Mouse (Mus musculus): ENCODE results near the gene Patj. TPM values are rescaled to one million over a fixed set of nuclear protein-coding genes. Genes with fewer than 3 reads are reported as not detected.

Patj gene
- total and polyA plus RNA-seq, 3 experiments: 0.19 to 0.46 TPM; not detected in 1

- H3K9me3 ChIP-seq (replicated peaks; ENCODE audit: insufficient read depth, low read length): no peaks in the 10 kb centered on the region
- H3K27ac ChIP-seq (ENCODE audit: control insufficient read depth, low read depth, low read length): no peak overlapping the region
- no peaks in the 10 kb centered on the region for H3K36me3 ChIP-seq (ENCODE audit: control insufficient read depth in 1 of 2, insufficient read depth in 2 of 2, low read length in 2 of 2)
- no peak overlapping the region for H3K4me3 ChIP-seq (ENCODE audit: control insufficient read depth in 1 of 2, insufficient read depth in 1 of 2, low read depth in 2 of 2, low read length in 2 of 2)
- no peak overlapping the region for H3K9ac ChIP-seq (ENCODE audit: control insufficient read depth, low read depth, low read length, poor library complexity, severe bottlenecking)
- no peaks in the 10 kb centered on the region for H3K27me3 ChIP-seq (ENCODE audit: control insufficient read depth in 1 of 2, insufficient read depth in 2 of 2, low read length in 2 of 2)
- TF ChIP-seq USF1 (IDR thresholded peaks at IDR 0.05; ENCODE audit: low read depth, low read length) (no peak), TCF12 (IDR thresholded peaks at IDR 0.05; ENCODE audit: low read depth, low read length) (no peak), MAZ (IDR thresholded peaks at IDR 0.05; ENCODE audit: low read depth, low read length) (no peak), MYB (IDR thresholded peaks at IDR 0.05; ENCODE audit: low read depth, low read length) (no peak), ELF1 (IDR thresholded peaks at IDR 0.05; ENCODE audit: low read depth, low read length) (no peak), MAX (IDR thresholded peaks at IDR 0.05; ENCODE audit: low read length) (no peak), ZNF384 (IDR thresholded peaks at IDR 0.05; ENCODE audit: low read depth, low read length) (no peak), USF2 (IDR thresholded peaks at IDR 0.05; ENCODE audit: borderline replicate concordance in 1 of 2, insufficient read depth in 1 of 2, low read depth in 1 of 2, low read length in 2 of 2) (no peak), ZMIZ1 (IDR thresholded peaks at IDR 0.05; ENCODE audit: low read depth, low read length) (no peak), ETS1 (IDR thresholded peaks at IDR 0.05; ENCODE audit: low read depth, low read length) (no peak), ZKSCAN1 (IDR thresholded peaks at IDR 0.05; ENCODE audit: low read depth, low read length) (no peak)
- H3K4me1 ChIP-seq (ENCODE audit: control insufficient read depth in 1 of 2, insufficient read depth in 2 of 2, low read length in 2 of 2): no peaks in the 10 kb centered on the region
- DNase-seq (ENCODE audit: low read depth, low spot score): no peak
- H3K79me2 ChIP-seq (ENCODE audit: control insufficient read depth, insufficient read depth, low read length, poor library complexity): no peaks in the 10 kb centered on the region
Observed at GRCm38 (mm10) chr4:98698921-98699320, 303.3 kb downstream of the Patj start.

GRCm38 (mm10) chr4:98700156-98700555 is 304.6 kb downstream of the Patj start:
- Histone ChIP-seq H3K9me3 (replicated peaks; ENCODE audit: insufficient read depth, low read length) (no peaks in the 10 kb centered on the region), H3K27me3 (ENCODE audit: control insufficient read depth in 1 of 2, insufficient read depth in 2 of 2, low read length in 2 of 2) (no peaks in the 10 kb centered on the region), H3K79me2 (ENCODE audit: control insufficient read depth, insufficient read depth, low read length, poor library complexity) (no peaks in the 10 kb centered on the region), H3K36me3 (ENCODE audit: control insufficient read depth in 1 of 2, insufficient read depth in 2 of 2, low read length in 2 of 2) (no peaks in the 10 kb centered on the region), H3K27ac (ENCODE audit: control insufficient read depth, low read depth, low read length) (no peak overlapping the region), H3K4me1 (ENCODE audit: control insufficient read depth in 1 of 2, insufficient read depth in 2 of 2, low read length in 2 of 2) (no peaks in the 10 kb centered on the region), H3K4me3 (ENCODE audit: control insufficient read depth in 1 of 2, insufficient read depth in 1 of 2, low read depth in 2 of 2, low read length in 2 of 2) (no peak overlapping the region), H3K9ac (ENCODE audit: control insufficient read depth, low read depth, low read length, poor library complexity, severe bottlenecking) (no peak overlapping the region)
- DNase-seq (ENCODE audit: low read depth, low spot score): no peak
- no peak for TF ChIP-seq SMC3 (IDR thresholded peaks at IDR 0.05; ENCODE audit: low read depth, low read length)
- TF ChIP-seq ZMIZ1 (IDR thresholded peaks at IDR 0.05; ENCODE audit: low read depth, low read length): no peak
- no peak for TF ChIP-seq ELF1 (IDR thresholded peaks at IDR 0.05; ENCODE audit: low read depth, low read length)
- TF ChIP-seq CTCF (IDR thresholded peaks at IDR 0.05 in 2 of 3, conservative IDR thresholded peaks at IDR 0.05 in 1 of 3; ENCODE audit: control insufficient read depth in 1 of 3, insufficient read depth in 1 of 3, low read depth in 2 of 3, low read length in 3 of 3, poor library complexity in 1 of 3, severe bottlenecking in 1 of 3): no peak
- no peak for TF ChIP-seq RCOR1 (IDR thresholded peaks at IDR 0.05; ENCODE audit: low read depth, low read length)
- TF ChIP-seq MEF2A (IDR thresholded peaks at IDR 0.05; ENCODE audit: extremely low read depth, insufficient replicate concordance, low read depth, low read length, poor library complexity, severe bottlenecking): no peak
- TF ChIP-seq ZC3H11A (IDR thresholded peaks at IDR 0.05; ENCODE audit: low read depth, low read length): no peak
- TF ChIP-seq USF2 (IDR thresholded peaks at IDR 0.05; ENCODE audit: borderline replicate concordance in 1 of 2, insufficient read depth in 1 of 2, low read depth in 1 of 2, low read length in 2 of 2): no peak
- no peak for TF ChIP-seq GATA1 (IDR thresholded peaks at IDR 0.05; ENCODE audit: low read depth, low read length)
- no peak for TF ChIP-seq TBP (IDR thresholded peaks at IDR 0.05; ENCODE audit: low read depth, low read length)
- no peak for TF ChIP-seq MAX (IDR thresholded peaks at IDR 0.05; ENCODE audit: low read length)
- no peak for TF ChIP-seq ETS1 (IDR thresholded peaks at IDR 0.05; ENCODE audit: low read depth, low read length)
- no peak for TF ChIP-seq KAT2A (conservative IDR thresholded peaks at IDR 0.05; ENCODE audit: low read depth, low read length)
- no peak for TF ChIP-seq TCF12 (IDR thresholded peaks at IDR 0.05; ENCODE audit: low read depth, low read length)
- TF ChIP-seq USF1 (IDR thresholded peaks at IDR 0.05; ENCODE audit: low read depth, low read length): no peak
- TF ChIP-seq ZKSCAN1 (IDR thresholded peaks at IDR 0.05; ENCODE audit: low read depth, low read length): no peak
- TF ChIP-seq JUND (IDR thresholded peaks at IDR 0.05; ENCODE audit: low read depth, low read length): no peak
- no peak for TF ChIP-seq POLR2AphosphoS5 (IDR thresholded peaks at IDR 0.05; ENCODE audit: borderline replicate concordance, low read depth, low read length)
